Mouse (Mus musculus) G1E (cell line): Measurements from ENCODE around the gene Gm13271.

ENCODE experiments used
- CTCF ChIP-seq: IDR thresholded peaks from 2 replicates; pipeline ENCODE4 v1.5.1; 2012; ENCODE audit warnings: low read depth, low read length, inconsistent platforms, mixed read lengths
- GATA1 ChIP-seq: IDR thresholded peaks from 2 replicates; pipeline ENCODE4 v1.6.1; 2012; ENCODE audit warnings: borderline replicate concordance, low read length, inconsistent platforms, mixed read lengths
- POLR2AphosphoS5 ChIP-seq: IDR thresholded peaks from 2 replicates; pipeline ENCODE4 v1.6.1; 2012; ENCODE audit warnings: low read depth, low read length, inconsistent platforms; ENCODE audit not compliant: insufficient replicate concordance
- TAL1 ChIP-seq: conservative IDR thresholded peaks from 2 replicates; pipeline ENCODE4 v1.6.1; 2012; ENCODE audit warnings: low read depth, low read length, inconsistent platforms, mixed read lengths

DNA sequence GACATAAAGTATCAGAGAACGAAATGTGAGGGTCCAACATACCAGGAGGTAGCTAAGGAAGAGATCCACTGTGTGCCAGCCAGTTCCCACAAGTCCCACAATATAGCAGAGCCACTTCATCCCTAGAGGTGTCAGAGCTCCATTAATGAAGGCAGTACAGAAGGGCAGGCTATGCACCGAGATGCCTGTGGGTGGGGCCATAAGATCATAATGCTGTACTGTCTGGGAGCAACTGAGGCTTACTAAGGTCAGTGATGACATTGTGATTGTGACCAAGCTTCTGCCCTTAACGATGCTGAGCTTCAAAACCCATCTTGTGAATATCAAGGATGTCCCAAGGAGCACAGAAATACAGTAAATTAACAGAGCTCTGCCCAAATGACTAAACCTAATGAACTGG is 10.5 kb upstream of the Gm13271 start:
- TF ChIP-seq CTCF = no peak
- no peak for TF ChIP-seq POLR2AphosphoS5
- TF ChIP-seq GATA1 = no peak
- TF ChIP-seq TAL1 = no peak
